Mouse (Mus musculus) spleen, adult 2 months (tissue): ENCODE data around the gene Tcp11l1. TPM values are rescaled to one million over a fixed set of nuclear protein-coding genes. Genes with fewer than 3 reads are reported as not detected.

ENCODE experiments used
- DNase-seq, 2 experiments: peaks; one replicate each; pipeline versions ENCODE4 v3.0.0 to v3.0.0-alpha.2; 2012 to 2021; ENCODE audit warnings: low spot score in 2 of 2, low read depth in 1 of 2
- H3K27ac ChIP-seq: fragments of 200-500 bp; 2 replicates; pipeline ENCODE4 v1.5.1; 2012; ENCODE audit warnings: low read length, inconsistent platforms; ENCODE audit not compliant: insufficient read depth
- H3K27me3 ChIP-seq: fragments of 200-500 bp; 2 replicates; pipeline ENCODE4 v1.6.1; 2012; ENCODE audit warnings: mild to moderate bottlenecking, moderate library complexity, low read length, inconsistent platforms; ENCODE audit not compliant: control insufficient read depth, insufficient read depth
- H3K36me3 ChIP-seq: fragments of 200-500 bp; 2 replicates; pipeline ENCODE4 v1.6.1; 2012; ENCODE audit warnings: mild to moderate bottlenecking, low read length, inconsistent platforms; ENCODE audit not compliant: control insufficient read depth, insufficient read depth
- H3K4me1 ChIP-seq: fragments of 200-500 bp; 2 replicates; pipeline ENCODE4 v1.6.1; 2011; ENCODE audit warnings: inconsistent platforms; ENCODE audit not compliant: control insufficient read depth, insufficient read depth, insufficient read length
- H3K4me3 ChIP-seq: fragments of 200-500 bp; 2 replicates; pipeline ENCODE4 v1.5.1; 2011; ENCODE audit warnings: mild to moderate bottlenecking, inconsistent platforms; ENCODE audit not compliant: insufficient read depth, insufficient read length; ENCODE audit errors: extremely low read depth
- CTCF ChIP-seq: fragments of 200-500 bp; IDR thresholded peaks from 2 replicates; pipeline ENCODE4 v1.5.1; 2011; ENCODE audit warnings: mild to moderate bottlenecking, inconsistent platforms; ENCODE audit not compliant: insufficient read depth, insufficient read length, insufficient replicate concordance; ENCODE audit errors: extremely low read depth
- POLR2A ChIP-seq: fragments of 200-500 bp; IDR thresholded peaks from 2 replicates; pipeline ENCODE4 v1.6.1; 2011; ENCODE audit warnings: low read depth, low read length, inconsistent platforms
- WGBS: fragments of 180-500 bp; shearing (Covaris S2); methylation state at CpG from one replicate; pipeline ENCODE4 v1.1.7; 2018; 5-methylcytosine and 5-hydroxymethylcytosine counted together
- polyA plus RNA-seq: library from polyadenylated mRNA; depleted of rRNA; stranded (reverse); fragments of >200 nt; gene quantifications from 2 replicates; pipeline ENCODE4 v1.2.3, GENCODE M21; 2012

The Tcp11l1 gene
- polyA plus RNA-seq, 1 experiment: 2.1 TPM

DNA sequence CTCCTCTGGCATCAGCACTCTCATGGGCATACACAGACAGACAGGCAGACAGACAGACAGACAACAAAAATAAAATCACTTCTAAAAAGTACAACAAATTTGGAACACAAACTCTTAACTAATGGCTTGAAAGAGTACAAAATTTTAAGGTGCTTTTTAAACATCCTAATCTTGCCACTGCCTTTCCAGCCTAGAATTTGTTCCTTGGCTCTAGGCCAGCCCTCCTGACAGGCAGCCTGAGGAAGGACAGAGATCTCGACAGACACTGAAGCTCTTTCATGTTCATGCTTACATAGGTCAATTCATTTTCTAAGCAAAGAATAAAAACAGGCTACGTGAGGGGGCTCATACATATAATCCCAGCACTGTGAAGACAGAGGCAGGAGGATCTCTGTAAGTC, 19.4 kb downstream of the Tcp11l1 start:
- 70% methylated on average over 2 of the region's 2 CpGs for WGBS
- no peak overlapping the region for H3K4me3 ChIP-seq

DNA sequence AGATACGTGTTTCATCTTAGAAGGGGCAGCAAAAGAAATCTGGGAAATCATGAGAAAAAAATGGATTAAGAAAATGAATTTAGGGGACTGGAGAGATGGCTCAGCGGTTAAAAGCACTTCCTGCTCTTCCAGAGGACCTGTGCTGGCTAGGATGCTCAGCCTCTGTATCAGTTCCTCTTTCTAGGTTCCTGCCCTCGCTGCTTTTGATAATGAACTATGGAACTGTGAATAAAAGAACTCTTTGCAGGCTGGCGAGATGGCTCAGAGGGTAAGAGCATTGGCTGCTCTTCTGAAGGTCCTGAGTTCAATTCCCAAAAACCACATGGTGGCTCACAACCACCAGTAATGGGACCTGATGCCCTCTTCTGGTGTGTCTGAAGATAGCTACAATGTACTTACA, 21.2 kb downstream of the Tcp11l1 start:
- no peaks in the 10 kb centered on the region for H3K36me3 ChIP-seq
- H3K27ac ChIP-seq: no peak overlapping the region
- H3K27me3 ChIP-seq: no peaks in the 10 kb centered on the region
- no peaks in the 10 kb centered on the region for H3K4me1 ChIP-seq
- 10% methylated on average over 4 of the region's 4 CpGs for WGBS
- no peak for TF ChIP-seq POLR2A
- no peak for TF ChIP-seq CTCF
- no peak for DNase-seq
- no peak overlapping the region for H3K4me3 ChIP-seq

More for the DNA sequence above, 19.4 kb downstream of the Tcp11l1 start:
- TF ChIP-seq POLR2A (no peak), CTCF (no peak)
- no peaks in the 10 kb centered on the region for H3K36me3 ChIP-seq
- no peaks in the 10 kb centered on the region for H3K27me3 ChIP-seq
- H3K4me1 ChIP-seq: no peaks in the 10 kb centered on the region
- no peak for DNase-seq
- H3K27ac ChIP-seq: no peak overlapping the region

GRCm38 (mm10) chr2:104688724-104689123, 23.2 kb downstream of the Tcp11l1 start:
- no peak overlapping the region for H3K27ac ChIP-seq

DNA sequence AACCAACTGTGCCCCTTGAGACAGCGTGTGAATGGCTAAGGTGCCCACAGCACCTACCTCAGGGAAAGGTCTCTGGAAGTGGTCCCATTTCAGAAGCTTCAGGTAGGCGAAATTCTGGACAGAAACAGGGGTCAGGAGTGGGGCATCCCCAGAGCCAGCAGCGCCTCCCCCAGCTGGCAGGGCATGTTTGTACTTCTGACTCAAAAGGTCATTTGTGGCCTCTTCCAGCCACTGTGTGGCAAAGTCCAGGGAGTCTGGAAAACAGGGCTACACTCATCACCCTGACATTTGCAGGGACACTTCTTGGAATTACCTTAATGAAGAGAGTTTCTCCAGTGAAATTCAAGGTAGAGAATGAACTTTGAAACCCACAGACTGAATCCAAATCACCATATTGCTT, 23.6 kb downstream of the Tcp11l1 start:
- Histone ChIP-seq H3K27ac (no peak overlapping the region), H3K27me3 (no peaks in the 10 kb centered on the region), H3K36me3 (no peaks in the 10 kb centered on the region), H3K4me1 (no peaks in the 10 kb centered on the region), H3K4me3 (no peak overlapping the region)
- TF ChIP-seq CTCF: no peak
- TF ChIP-seq POLR2A: no peak
- no peak for DNase-seq
- WGBS: 87% methylated on average over 3 of the region's 3 CpGs

More at GRCm38 (mm10) chr2:104688724-104689123, 23.2 kb downstream of the Tcp11l1 start:
- DNase-seq: no peak
- H3K36me3 ChIP-seq: no peaks in the 10 kb centered on the region
- no peak overlapping the region for H3K4me3 ChIP-seq
- WGBS: 88% methylated on average over 8 of the region's 8 CpGs
- no peak for TF ChIP-seq CTCF
- no peak for TF ChIP-seq POLR2A
- H3K27me3 ChIP-seq: no peaks in the 10 kb centered on the region
- no peaks in the 10 kb centered on the region for H3K4me1 ChIP-seq

GRCm38 (mm10) chr2:104687261-104687660, 24.7 kb downstream of the Tcp11l1 start:
- H3K27me3 ChIP-seq: no peaks in the 10 kb centered on the region
- no peaks in the 10 kb centered on the region for H3K4me1 ChIP-seq
- H3K36me3 ChIP-seq: no peaks in the 10 kb centered on the region
- DNase-seq: no peak
- no peak overlapping the region for H3K4me3 ChIP-seq
- WGBS: 10% methylated on average over 3 of the region's 3 CpGs
- no peak overlapping the region for H3K27ac ChIP-seq
- no peak for TF ChIP-seq CTCF
- no peak for TF ChIP-seq POLR2A

GRCm38 (mm10) chr2:104685418-104685817, 26.6 kb downstream of the Tcp11l1 start:
- Histone ChIP-seq H3K36me3 (no peaks in the 10 kb centered on the region), H3K4me3 (no peak overlapping the region)
- WGBS: 13% methylated on average over 13 of the region's 13 CpGs

DNA sequence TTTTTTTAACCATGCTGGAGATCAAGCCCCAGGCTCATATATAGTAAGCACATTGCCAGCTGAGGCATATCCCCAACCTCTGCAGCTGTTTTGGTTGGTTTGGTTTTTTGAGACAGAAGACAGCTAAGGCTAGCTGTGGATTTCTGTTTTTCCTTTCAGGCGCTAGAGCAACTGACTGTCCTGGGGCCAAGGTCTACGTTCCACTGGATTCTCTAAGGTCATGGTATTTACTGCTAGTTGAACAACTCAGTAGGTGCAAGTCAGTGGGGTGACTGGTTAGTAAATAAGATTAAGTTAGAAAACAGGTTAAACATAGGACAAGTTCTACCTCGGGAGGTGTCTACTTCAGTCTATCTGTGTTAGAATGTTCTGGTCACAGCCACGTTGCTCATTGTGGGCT, 27.2 kb downstream of the Tcp11l1 start:
- H3K27ac ChIP-seq: no peak overlapping the region
- H3K36me3 ChIP-seq: no peaks in the 10 kb centered on the region
- no peaks in the 10 kb centered on the region for H3K27me3 ChIP-seq
- WGBS: 83% methylated on average over 4 of the region's 4 CpGs
- H3K4me3 ChIP-seq: no peak overlapping the region
- DNase-seq: no peak
- TF ChIP-seq CTCF: no peak
- TF ChIP-seq POLR2A: no peak
- no peaks in the 10 kb centered on the region for H3K4me1 ChIP-seq

More at GRCm38 (mm10) chr2:104685418-104685817, 26.6 kb downstream of the Tcp11l1 start:
- DNase-seq: peak; percentile 12 to 60
- Histone ChIP-seq H3K4me1 (no peaks in the 10 kb centered on the region), H3K27me3 (no peaks in the 10 kb centered on the region), H3K27ac (no peak overlapping the region)
- TF ChIP-seq CTCF (peak; percentile 97), POLR2A (no peak)
